Mouse (Mus musculus): ENCODE measurements around the gene Prdm9.

Prdm9 gene

GRCm38 (mm10) chr17:15527811-15528136 is 36.4 kb downstream of the Prdm9 start:
- DNase-seq (ENCODE audit: low read depth, low spot score) = no peak

- DNase-seq (ENCODE audit: low read depth, low spot score) = peak; percentile 98
Measured at GRCm38 (mm10) chr17:15526986-15527810, 37.0 kb downstream of the Prdm9 start, which contains the start of gene Pdcd2. Pdcd2 (minus strand) TSS chr17:15527301.

DNA sequence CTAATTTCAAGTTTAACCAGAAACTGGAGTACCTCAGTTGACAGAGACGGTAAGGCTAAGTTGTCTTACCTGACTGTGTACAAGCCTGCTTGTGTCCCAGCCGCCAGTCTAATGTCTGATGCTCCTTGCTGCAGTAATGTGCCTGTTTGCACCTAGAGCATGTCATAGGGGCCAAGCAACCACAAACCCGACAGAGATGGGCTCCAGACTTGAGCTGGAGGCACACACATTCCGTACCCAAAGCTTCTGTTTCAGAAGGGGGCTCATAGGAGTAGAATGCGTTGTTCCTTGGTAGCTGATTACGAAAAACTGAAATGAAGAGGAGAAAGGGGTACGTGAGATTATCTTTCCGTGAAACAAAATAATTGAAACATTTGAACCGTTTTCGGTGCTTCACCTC is 37.9 kb downstream of the Prdm9 start:
- peak; percentile 17 for DNase-seq (ENCODE audit: low read depth, low spot score)

DNA sequence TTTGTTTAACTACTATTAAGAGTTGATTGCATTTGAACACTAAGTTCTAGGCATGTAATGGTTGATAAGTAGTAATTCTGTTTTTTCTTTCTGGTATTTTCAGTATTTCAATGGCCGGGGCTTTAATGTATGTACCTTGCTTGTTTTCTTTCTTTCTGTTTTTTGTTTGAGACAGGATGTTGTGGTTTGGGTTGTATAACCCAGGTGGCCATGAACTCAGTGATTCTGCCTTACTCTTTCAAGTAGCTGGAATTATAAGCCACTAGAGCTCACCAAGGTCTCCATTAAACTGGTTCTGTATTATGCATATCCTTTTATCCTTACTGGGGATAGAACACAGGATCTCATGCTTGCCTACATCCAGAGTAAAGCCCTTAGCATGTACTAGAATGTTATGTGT is 45.4 kb downstream of the Prdm9 start:
- DNase-seq (ENCODE audit: low read depth, low spot score) = no peak

GRCm38 (mm10) chr17:15518186-15518585 is 46.0 kb downstream of the Prdm9 start:
- DNase-seq (ENCODE audit: low read depth, low spot score) = no peak

GRCm38 (mm10) chr17:15517776-15518175 is 46.4 kb downstream of the Prdm9 start:
- DNase-seq (ENCODE audit: low read depth, low spot score) = peak; percentile 15

DNA sequence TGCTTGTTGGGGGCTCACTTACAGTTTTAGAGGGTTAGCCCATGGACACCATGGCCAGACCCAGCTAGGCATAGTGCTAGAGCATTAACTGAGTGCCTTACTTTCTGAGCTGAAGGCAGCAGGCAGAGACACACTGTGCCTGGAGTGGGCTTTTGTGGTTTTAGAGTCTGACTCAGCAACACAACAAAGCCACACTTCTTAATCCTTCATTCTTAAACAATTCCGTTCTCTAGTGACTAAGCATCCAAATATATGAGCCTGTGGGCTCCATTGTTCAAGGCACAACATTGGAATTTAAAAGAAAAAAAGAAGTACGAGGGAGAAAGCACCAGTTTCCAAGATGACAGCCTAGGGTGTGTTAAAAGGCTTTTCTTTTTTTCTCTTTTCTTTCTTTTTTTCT is 53.5 kb downstream of the Prdm9 start:
- DNase-seq (ENCODE audit: low read depth, low spot score) = no peak

DNA sequence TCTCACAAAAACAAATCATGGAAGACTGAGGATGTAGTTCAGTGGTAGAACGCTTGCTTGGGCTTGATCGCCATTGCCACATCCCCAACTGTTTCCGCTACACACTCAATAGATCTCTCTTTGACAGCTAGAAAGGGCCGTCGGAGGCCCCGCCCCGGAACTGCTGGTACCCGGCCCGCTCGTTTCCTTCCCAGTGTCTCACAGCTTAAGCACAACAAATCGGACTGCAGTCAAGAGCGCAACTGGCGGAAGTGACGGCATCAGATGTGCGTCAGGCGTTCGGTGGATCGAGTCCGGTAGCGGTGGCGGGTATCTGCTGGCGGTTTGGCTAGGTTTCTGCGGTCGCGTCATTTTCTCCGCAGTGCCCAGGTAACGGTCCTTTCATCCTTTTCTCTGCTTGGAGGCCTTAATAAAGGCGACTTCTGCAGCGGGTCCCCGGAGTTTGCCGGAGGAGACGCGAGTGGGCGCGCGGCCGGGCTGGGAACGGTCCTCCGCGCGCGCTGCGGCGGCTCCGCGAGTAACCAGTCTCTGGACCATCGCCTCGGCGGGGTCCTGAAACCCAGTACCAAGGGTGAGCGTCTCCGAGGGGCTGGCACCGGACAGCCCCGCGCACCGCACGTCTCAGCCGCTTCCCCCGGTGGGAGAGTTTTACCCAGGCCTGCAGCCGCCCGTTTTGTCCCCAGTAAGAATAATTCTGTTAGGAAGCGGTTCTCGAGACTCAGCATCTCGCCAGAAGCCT is 64.3 kb downstream of the Prdm9 start, which contains the start of the genes Psmb1 and Tbp:
TSS of gene Psmb1 (minus strand) at position 96 of the 739 bp plus-strand sequence.
TSS of gene Tbp (plus strand) at position 233 of the 739 bp plus-strand sequence.
- peak; percentile 99 for DNase-seq (ENCODE audit: low read depth, low spot score)

GRCm38 (mm10) chr17:15498753-15499113 is 65.4 kb downstream of the Prdm9 start:
- no peak for DNase-seq (ENCODE audit: low read depth, low spot score)

DNA sequence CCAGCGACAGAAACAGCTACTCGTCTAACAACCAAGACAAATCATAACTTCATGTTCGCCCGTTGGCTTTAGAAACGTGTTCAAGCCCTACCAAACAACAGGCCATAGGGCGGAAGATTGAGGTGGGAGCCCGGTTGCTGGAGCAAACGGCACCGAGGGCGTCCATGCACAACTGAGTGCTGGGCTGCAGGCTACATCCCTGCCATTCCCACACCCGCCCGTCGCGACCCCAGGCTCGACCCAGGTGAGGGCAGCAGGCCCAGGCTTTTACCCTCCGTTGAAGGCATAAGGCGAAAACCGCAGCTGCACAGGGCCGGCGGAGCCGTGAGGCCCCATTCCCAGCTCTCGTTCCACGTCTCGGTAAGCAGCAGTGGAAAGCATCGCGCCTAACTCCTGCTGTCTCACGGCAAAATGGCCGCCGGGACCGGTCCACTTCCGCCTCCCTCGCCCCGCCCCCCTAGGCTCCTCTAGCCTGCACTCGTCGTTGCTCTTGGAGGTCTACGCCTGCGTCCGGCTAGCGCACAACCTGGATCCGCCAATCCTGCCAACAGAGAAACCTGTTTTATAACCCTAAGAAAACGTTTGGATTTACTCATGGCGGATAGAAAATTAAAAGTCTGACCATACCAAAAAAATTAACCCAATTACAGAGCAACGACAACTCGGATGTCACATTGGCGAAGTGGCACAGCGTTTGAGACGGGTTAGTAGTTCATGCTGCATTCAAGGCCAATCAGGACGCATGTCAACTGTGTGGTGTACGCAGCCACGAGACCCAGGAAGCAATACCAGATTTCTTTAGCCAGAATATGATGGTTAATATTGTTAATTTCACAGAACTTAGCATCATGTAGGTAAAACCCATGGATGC is 66.0 kb downstream of the Prdm9 start:
- DNase-seq (ENCODE audit: low read depth, low spot score) = peak; percentile 97
